Mouse (Mus musculus) olfactory bulb, adult 2 months (tissue): ENCODE measurements around the gene Azin2.

Experiments used
- CTCF ChIP-seq: fragments of 200-500 bp; IDR thresholded peaks from 2 replicates; pipeline ENCODE4 v1.5.1; 2012; ENCODE audit warnings: low read depth, mild to moderate bottlenecking, low read length, moderate library complexity; ENCODE audit not compliant: insufficient read depth
- POLR2A ChIP-seq: fragments of 200-500 bp; IDR thresholded peaks from 2 replicates; pipeline ENCODE4 v1.6.1; 2012; ENCODE audit warnings: mild to moderate bottlenecking, low read depth, low read length, moderate library complexity; ENCODE audit not compliant: insufficient read depth

DNA sequence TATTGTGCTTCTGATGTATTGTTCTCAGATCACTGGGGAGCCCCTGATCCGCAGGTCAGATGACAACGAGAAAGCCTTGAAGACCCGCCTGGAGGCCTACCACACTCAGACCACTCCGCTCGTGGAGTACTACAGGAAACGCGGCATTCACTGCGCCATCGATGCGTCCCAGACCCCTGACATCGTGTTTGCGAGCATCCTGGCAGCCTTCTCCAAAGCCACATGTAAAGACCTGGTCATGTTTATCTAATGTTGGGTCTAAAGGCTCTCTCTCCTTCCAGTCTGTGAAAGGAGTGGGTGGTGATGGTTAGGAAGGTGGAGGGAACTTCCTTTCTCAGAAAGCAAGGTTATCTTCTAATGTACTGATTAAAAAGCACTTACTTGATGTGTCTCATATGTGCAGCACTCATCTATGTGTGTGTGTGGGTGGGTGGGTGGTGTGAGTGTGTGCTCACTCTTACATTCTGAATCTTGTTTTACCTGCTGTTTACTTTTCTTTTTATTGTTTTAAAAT lies 45.8 kb upstream of the Azin2 start:
- no peak for TF ChIP-seq CTCF
- TF ChIP-seq POLR2A: no peak
